Mouse (Mus musculus) ES-E14 (cell line): Measurements from ENCODE around the gene Col25a1. TPM values are rescaled to one million over a fixed set of nuclear protein-coding genes. Genes with fewer than 3 reads are reported as not detected.

ENCODE experiments used
- DNase-seq: peaks from one replicate; pipeline ENCODE4 v3.0.0-alpha.2; 2013; ENCODE audit warnings: low read depth, low spot score
- H3K27ac ChIP-seq: 2 replicates; pipeline ENCODE4 v1.5.1; 2012; ENCODE audit warnings: low read depth, mild to moderate bottlenecking, low read length, moderate library complexity, mixed read lengths; ENCODE audit not compliant: poor library complexity, insufficient read depth, severe bottlenecking
- H3K36me3 ChIP-seq: 2 replicates; pipeline ENCODE4 v1.6.1; 2012; ENCODE audit warnings: mild to moderate bottlenecking, low read length, moderate library complexity, mixed read lengths; ENCODE audit not compliant: control insufficient read depth, poor library complexity, insufficient read depth, severe bottlenecking
- H3K4me1 ChIP-seq, 2 experiments: fragments of 150-350 bp in 1 of 2; sonication (generic) in 1 of 2; 2 replicates each; pipeline ENCODE4 v1.6.1; 2012; ENCODE audit warnings: low read length in 2 of 2, mild to moderate bottlenecking in 1 of 2, mixed read lengths in 1 of 2; ENCODE audit not compliant: control insufficient read depth in 2 of 2, insufficient read depth in 2 of 2, poor library complexity in 1 of 2
- H3K4me3 ChIP-seq, 2 experiments: fragments of 150-350 bp in 1 of 2; sonication (generic) in 1 of 2; 2 replicates each; pipeline ENCODE4 v1.5.1; 2012; ENCODE audit warnings: low read length in 2 of 2, low read depth in 1 of 2, mild to moderate bottlenecking in 1 of 2, mixed read lengths in 1 of 2; ENCODE audit not compliant: insufficient read depth in 1 of 2, poor library complexity in 1 of 2, severe bottlenecking in 1 of 2
- H3K9ac ChIP-seq: 2 replicates; pipeline ENCODE4 v1.6.1; 2012; ENCODE audit warnings: low read depth, mild to moderate bottlenecking, low read length, mixed read lengths; ENCODE audit not compliant: poor library complexity, insufficient read depth, severe bottlenecking
- H3K9me3 ChIP-seq: fragments of 150-350 bp; sonication (generic); 2 replicates; pipeline ENCODE4 v1.6.1; 2012; ENCODE audit warnings: low read depth, mild to moderate bottlenecking, low read length; ENCODE audit not compliant: control insufficient read depth, insufficient read depth
- CHD2 ChIP-seq: IDR thresholded peaks from 2 replicates; pipeline ENCODE4 v1.6.1; 2014; ENCODE audit warnings: mild to moderate bottlenecking, low read depth, low read length, inconsistent platforms
- HCFC1 ChIP-seq: IDR thresholded peaks from 2 replicates; pipeline ENCODE4 v1.6.1; 2012; ENCODE audit warnings: low read length, inconsistent platforms, borderline replicate concordance; ENCODE audit not compliant: insufficient read depth
- MAFK ChIP-seq: IDR thresholded peaks from 2 replicates; pipeline ENCODE4 v1.6.1; 2014; ENCODE audit warnings: mild to moderate bottlenecking, low read depth, low read length, inconsistent platforms; ENCODE audit not compliant: insufficient read depth
- ZC3H11A ChIP-seq: IDR thresholded peaks from 2 replicates; pipeline ENCODE4 v1.6.1; 2012; ENCODE audit warnings: low read depth, mild to moderate bottlenecking, inconsistent platforms, low read length, borderline replicate concordance
- ZNF384 ChIP-seq: IDR thresholded peaks from 2 replicates; pipeline ENCODE4 v1.6.1; 2012; ENCODE audit warnings: low read depth, low read length, inconsistent platforms
- in situ Hi-C, 2 experiments: fragments of 600-800 bp; cut with MboI; formaldehyde crosslinking; loops; one replicate each; pipeline ENCODE4 v1.15.1; 2025; ENCODE audit warnings: low sequenced_read_pairs in 2 of 2, inconsistent platforms in 1 of 2; ENCODE audit not compliant: unreplicated experiment in 2 of 2
- total RNA-seq: library from RNA; depleted of rRNA; stranded (reverse); fragments of 300-350 nt; gene quantifications from 2 replicates; pipeline ENCODE4 v1.2.3, GENCODE M21; 2012

Col25a1 gene
- total RNA-seq, 1 experiment: 0.45 TPM

GRCm38 (mm10) chr3:130329833-130330555 lies 198.7 kb downstream of the Col25a1 start:
- Histone ChIP-seq H3K4me1 (no peaks in the 10 kb centered on the region), H3K36me3 (no peaks in the 10 kb centered on the region), H3K4me3 (no peak overlapping the region), H3K27ac (no peak overlapping the region), H3K9me3 (no peaks in the 10 kb centered on the region), H3K9ac (no peak overlapping the region)
- TF ChIP-seq HCFC1: no peak
- TF ChIP-seq MAFK: no peak
- TF ChIP-seq ZC3H11A: no peak
- TF ChIP-seq ZNF384: no peak
- no peak for TF ChIP-seq CHD2
- in situ Hi-C loops: no loop called here
- no peak for DNase-seq

DNA sequence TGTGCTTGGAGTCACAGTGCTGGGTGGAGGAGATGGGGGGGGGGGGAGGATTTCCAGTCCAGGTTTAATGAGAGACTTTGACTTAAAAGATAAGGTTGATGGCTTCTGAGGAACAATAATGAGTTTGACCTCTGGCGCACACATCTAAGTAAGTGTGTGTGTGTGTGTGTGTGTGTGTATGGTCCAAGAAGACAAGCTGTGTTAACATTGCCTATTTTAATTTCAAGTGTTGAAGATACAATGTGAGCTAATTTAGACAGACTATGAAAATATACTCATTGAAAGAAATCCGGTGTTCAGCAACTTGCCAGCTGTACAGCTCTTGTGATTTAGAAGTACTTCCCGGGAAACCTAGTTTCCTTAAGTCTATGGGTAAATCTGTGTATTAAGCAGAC lies 199.3 kb downstream of the Col25a1 start:
- no peak overlapping the region for H3K4me3 ChIP-seq
- no peak overlapping the region for H3K27ac ChIP-seq
- TF ChIP-seq ZC3H11A: no peak
- TF ChIP-seq ZNF384: no peak
- TF ChIP-seq HCFC1: no peak
- no peak for TF ChIP-seq MAFK
- TF ChIP-seq CHD2: no peak
- H3K9ac ChIP-seq: no peak overlapping the region
- no peak for DNase-seq
- H3K4me1 ChIP-seq: no peaks in the 10 kb centered on the region
- H3K36me3 ChIP-seq: no peaks in the 10 kb centered on the region
- no peaks in the 10 kb centered on the region for H3K9me3 ChIP-seq
- in situ Hi-C loops: no loop called here

DNA sequence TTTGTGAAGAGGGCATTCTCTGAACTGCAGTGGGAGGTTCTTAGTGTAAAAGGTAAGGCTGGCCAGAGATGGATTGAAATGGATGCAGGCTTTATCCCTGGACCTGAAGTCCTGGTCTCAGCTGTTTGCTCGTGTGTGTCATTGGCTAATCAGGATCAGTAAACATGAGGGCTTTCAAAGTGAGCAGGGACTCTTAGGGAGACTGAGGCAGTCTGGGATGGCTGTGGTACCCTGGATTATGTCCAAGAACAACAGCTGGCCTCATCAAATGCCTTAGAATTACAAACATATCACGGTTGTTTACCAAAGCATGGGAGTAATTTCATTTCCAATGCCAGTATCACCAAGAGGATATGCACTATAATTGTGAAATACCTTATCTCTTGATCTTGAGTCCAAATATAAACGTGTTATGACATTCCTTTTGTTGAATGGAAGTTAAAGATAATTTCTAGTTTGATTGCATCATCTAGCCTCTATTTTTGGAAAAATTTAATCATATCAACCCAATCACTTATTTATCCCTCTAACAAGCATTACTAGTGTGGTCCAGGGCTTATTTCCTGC lies 201.1 kb downstream of the Col25a1 start:
- no peak for DNase-seq
- H3K27ac ChIP-seq: no peak overlapping the region
- H3K4me1 ChIP-seq: no peaks in the 10 kb centered on the region
- no peak overlapping the region for H3K4me3 ChIP-seq
- no peaks in the 10 kb centered on the region for H3K36me3 ChIP-seq
- H3K9ac ChIP-seq: no peak overlapping the region
- no peak for TF ChIP-seq CHD2
- TF ChIP-seq MAFK: no peak
- no peak for TF ChIP-seq ZC3H11A
- no peak for TF ChIP-seq ZNF384
- TF ChIP-seq HCFC1: no peak
- no peaks in the 10 kb centered on the region for H3K9me3 ChIP-seq
- in situ Hi-C loops: no loop called here

DNA sequence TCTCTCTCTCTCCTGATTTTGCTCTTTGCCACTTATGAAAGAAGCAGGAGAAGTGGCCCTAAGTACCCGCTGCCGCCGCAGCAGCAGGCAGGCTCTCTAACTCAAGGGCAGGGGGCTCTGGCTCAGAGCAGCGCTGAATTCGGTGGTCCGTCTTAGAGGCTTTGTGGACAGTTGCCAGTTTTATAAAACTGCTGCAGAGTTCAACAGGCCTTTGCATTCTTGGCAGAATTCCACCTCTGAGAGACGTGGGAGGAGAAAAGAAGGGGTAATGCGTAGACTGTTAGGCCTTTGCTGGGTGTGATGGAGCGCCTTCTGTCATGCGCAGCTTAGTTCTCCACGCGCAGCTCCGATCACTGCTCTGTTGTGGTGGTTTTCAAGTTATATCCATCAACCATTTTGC lies 206.6 kb downstream of the Col25a1 start:
- H3K4me3 ChIP-seq: no peak overlapping the region
- H3K36me3 ChIP-seq: no peaks in the 10 kb centered on the region
- no peaks in the 10 kb centered on the region for H3K4me1 ChIP-seq
- no peak for DNase-seq
- no peak overlapping the region for H3K9ac ChIP-seq
- no peaks in the 10 kb centered on the region for H3K9me3 ChIP-seq
- in situ Hi-C loops: no loop called here
- no peak overlapping the region for H3K27ac ChIP-seq
- no peak for TF ChIP-seq ZNF384
- no peak for TF ChIP-seq ZC3H11A
- TF ChIP-seq HCFC1: no peak
- no peak for TF ChIP-seq MAFK
- TF ChIP-seq CHD2: no peak

DNA sequence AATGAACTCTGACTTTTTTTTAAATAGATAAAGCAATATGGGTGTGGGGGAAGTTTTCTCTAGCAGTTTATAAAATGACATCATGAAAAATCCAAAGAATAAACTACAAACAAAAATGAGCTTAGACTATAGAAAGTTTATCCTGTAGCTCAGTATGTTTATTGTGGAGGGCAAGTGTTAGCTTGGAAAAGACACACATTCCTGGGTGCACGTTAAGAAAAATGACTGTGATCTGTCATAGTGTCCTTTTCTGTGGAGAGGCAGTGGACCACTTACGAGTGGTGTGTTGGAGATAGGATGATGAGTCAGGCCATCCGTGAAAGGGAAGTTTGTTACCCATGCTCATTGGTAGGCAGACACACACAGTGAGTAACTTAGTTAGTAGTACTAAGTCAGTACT lies 207.1 kb downstream of the Col25a1 start:
- TF ChIP-seq HCFC1 (no peak), MAFK (no peak), ZNF384 (no peak), ZC3H11A (no peak), CHD2 (no peak)
- DNase-seq: no peak
- no peaks in the 10 kb centered on the region for H3K36me3 ChIP-seq
- H3K4me3 ChIP-seq: no peak overlapping the region
- H3K27ac ChIP-seq: no peak overlapping the region
- no peaks in the 10 kb centered on the region for H3K4me1 ChIP-seq
- no peak overlapping the region for H3K9ac ChIP-seq
- H3K9me3 ChIP-seq: no peaks in the 10 kb centered on the region
- in situ Hi-C loops: no loop called here
